Mouse (Mus musculus) heart, adult 18-20 months (tissue): ENCODE data around the gene Vsig2. TPM values are rescaled to one million over a fixed set of nuclear protein-coding genes. Genes with fewer than 3 reads are reported as not detected.

Experiments
- DNase-seq, 2 experiments: peaks; one replicate each; pipeline ENCODE4 v3.0.0; 2021 to 2022; ENCODE audit warnings: mixed read lengths in 1 of 2
- long read RNA-seq, 2 experiments: library from polyadenylated mRNA; stranded (forward); transcript quantifications; one replicate each; pipeline ENCODE4 v2.0.0; 2021
- total RNA-seq, 2 experiments: library from RNA; stranded (reverse); gene quantifications; 2 replicates each; pipeline ENCODE4 v1.2.3; 2021

The Vsig2 gene
- total RNA-seq: 1 to 10 TPM; 3.9 to 4.9 TPM
- long read RNA-seq, experiment 1, partial matches to known transcripts: 0 of 1 reads
- long read RNA-seq, experiment 1, other reads (novel, unspliced or antisense): 1 of 1 reads
- long read RNA-seq, experiment 2: 0 reads

DNA sequence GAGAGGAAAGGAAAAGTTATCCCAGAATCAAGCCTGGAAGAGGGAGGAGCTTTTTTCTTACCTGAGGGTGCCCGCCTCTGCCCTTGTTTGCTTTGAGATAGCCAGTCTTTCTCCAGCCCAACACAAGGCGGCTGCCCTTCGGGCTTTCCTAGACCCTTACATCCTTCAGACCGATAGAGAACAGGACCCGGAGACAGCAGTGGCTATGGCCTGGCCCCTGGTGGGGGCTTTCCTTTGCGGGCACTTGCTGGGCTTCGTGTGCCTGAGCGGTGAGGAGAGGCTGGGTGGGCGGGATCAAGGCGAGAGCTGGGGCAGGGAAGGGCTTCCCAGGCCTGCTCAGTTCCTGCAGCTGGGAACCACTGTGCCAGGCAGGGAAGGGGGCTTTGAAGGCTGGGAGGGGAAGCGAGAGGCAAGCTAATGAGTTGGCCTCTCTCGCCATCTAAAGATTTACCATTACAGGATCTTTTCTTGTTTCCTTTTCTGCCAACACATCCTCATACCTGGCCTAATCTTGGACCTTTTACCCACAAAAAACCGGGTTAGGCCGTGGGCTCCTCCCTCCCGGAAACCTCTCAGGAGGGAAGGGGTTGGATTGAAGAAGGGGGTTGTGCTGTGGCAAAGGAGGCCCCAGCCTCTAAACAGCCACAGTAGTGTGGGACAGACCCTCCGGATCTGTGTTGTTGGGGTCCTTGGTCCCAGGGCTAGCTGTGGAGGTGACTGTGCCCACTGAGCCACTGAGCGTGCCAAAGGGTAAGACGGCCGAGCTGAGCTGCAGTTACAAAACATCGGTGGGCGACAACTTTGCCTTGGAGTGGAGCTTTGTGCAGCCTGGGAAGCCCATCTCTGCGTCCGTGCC, at the start of gene Vsig2:
TSS of gene Vsig2 (plus strand) at position 86 of the 856 bp plus-strand sequence.
- DNase-seq: no peak

DNA sequence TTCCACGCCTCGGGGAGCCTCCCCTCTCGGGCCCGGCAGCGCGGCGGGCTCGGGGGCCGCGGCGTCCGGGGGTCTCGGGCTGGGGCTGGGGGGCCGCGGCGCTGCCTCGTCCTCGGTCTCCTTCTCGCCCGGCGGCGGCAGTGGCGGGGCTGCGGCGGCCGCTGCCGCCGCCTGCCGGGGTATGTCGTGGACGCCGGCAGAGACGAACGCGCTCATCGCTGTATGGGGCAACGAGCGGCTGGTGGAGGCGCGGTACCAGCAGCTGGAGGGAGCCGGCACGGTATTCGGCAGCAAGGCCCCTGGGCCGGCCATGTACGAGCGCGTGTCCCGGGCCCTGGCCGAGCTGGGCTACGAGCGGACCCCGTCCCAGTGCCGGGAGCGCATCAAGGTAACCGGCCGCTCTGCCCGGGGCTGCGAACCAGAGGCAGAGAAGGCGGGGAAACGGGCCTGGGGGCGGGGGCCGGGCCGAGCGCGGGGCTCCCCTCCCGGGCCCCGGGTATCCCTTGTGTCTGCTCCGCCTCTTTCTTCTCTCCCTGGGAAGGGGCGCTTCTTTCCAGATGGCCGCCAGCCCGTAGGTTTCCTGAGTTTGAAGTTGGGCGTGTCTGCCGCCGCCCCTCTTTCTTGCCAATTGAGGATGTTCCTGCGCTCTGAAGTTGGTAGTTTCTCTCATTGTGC, 49.5 kb upstream of the Vsig2 start:
- DNase-seq: peak; percentile 45 to 49

DNA sequence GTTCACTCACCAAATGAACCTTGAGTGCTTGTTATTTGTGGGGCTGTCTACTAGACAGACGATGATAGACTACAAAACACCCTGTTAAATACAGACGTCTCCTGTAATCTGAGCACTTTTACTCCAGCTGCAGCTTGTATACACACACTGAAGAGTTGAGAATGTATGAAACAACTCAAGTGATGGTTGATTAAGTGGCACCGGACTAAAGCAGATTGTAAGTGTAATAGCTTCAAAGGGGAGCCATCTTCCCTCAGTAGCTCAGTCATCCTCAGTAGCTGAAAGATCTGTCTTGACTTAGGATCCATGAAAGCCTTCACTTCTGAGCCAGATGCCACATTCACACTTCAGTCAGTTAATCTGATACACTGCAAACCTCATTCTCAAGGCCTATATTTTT, 43.3 kb upstream of the Vsig2 start:
- DNase-seq: no peak

DNA sequence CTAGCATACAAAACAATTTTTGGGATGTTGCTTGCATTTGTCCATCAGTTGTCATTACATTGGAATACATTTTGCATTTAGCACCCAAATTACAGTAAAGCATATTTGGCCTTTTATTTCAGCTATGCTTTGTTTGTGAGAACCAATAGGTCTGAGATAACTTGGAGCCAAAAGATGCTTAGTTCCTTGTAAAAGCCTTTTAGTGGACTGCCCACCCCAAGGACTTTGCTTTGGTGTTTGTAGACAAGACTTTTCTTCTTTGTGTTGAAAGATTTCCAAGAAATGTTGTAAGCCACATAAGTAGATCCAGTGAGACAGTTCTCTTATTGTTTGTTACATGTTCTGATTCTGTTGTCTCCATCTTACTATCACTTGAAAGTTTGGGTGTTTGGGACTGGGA, 42.7 kb upstream of the Vsig2 start:
- DNase-seq: no peak

DNA sequence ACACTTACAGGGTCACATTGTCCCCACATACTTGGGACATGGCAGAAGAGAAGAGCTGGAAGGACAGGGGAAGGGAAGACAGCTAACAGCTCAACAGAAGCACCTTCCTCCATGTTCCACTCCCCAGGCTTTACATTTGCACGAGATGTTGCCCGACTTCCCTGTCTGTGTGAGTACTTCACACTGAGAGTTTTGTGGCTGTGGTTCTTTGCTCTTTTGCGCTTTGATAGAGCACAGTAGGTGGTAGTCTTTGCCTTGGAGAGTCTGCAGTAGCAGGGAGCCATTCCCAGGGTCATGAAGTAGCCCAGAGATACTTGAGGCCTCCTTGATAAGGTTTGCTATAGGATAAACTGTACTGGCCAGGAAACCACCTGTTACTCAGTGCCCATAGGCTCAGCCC, 38.9 kb upstream of the Vsig2 start:
- DNase-seq: no peak

DNA sequence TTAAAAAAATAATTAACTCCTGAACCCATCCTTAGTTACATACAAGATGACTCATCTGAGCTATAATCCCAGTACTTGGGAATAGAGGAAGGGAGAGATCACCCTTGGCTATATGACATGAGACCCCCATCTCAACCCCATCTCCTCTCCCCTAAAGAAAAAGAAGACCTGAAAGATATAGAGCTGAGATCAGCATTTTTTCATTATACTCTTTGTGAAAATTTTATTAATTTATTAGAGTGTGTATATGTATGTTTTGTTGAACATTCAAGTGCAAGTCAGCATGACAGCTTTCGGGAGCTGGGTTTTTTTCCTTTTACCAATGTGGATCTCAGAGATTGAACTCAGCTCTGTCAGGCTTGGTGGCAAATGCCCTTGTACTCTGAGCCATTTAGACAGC, 37.9 kb upstream of the Vsig2 start:
- DNase-seq: no peak

DNA sequence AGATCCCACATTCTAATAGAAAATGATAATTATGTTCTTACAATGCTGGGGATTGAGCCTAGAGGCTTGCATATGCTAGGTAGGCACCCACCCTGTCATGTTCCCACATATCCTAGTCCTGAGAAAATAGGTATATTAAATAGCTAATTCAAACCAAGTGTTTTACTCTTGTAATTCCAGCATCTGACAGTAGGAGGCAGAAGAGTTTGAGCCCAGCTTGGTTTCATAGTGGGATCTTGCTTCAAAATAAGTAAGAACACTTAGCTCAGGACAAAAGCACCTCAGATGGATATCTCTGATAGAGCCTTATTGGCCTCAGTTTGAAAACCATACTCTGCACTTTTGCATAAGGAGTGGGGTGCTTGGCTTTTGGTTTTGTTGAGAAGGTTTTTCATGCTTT, 34.7 kb upstream of the Vsig2 start:
- DNase-seq: no peak

DNA sequence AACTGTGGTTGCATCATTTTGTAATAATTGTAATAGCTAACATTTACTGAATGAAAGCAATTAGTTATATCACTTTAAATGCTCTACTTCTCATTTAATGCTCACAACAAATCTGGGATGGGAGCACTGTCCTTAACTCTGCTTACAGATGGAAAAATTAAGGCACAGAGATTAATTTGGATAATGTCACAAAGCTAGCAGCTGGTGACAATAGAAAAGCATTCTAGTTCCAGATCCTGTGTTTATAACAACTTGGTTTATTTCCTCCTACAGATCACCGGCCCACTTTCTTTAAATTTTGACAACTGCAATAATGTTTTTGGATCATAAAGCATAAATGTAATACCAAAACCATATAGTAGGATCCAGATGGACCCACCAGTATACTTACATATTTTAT, 33.0 kb upstream of the Vsig2 start:
- no peak for DNase-seq

DNA sequence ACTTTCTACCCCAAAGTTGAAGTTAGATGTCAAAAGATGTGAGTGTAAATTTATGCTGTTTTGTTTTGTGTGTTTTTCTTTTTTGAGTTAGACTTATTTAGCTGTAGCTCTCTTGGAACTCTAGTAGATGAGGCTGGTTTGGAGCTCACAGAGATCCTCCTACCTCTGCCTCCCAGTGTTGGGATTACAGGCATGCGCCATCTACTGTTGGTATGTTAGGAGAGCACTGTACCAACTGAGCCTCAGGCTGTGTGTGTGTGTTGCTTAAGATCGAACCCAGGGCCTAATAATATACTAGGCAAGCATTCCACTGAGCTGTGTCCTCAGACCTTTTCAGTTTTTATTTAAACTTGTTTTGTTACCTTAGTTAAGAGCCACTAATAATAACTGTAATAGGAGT, 27.0 kb upstream of the Vsig2 start:
- no peak for DNase-seq

DNA sequence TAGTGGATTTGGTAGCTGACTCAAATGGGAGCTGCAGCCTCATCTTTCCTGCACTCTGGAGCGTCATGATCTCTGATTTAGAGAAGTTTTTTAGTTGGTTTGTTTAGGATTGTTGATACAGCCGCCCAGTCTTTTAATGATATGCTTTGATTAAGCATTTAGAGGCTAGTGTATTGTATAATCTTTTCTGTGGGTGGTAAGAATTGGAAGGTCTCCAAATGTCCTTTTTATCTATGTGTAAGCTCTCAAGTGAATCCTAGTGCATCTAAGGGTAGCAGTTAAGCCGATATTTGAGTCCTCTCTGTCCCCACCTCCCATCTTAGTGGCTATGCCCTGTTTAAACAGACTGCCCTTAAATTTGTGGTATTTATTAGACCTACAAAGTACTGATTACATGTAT, 24.6 kb upstream of the Vsig2 start:
- no peak for DNase-seq

DNA sequence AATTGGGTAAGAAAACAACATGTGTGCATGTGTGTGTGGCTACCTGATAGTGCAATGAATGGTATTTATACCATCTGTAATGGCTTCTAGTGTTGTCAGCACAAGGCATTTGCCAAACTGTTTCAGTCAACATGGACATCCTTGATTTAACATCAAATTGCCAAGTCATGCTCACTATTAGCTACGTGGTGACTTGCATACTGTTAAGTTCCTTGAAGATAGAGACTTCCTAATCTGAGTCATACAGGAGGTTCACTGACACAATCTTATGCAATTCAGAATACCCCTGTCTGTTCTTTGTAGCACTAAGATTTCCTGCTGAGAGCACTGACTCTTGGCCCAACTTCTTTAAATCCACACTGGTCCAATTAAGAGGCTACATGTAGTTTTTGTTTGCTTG, 21.6 kb upstream of the Vsig2 start:
- no peak for DNase-seq

DNA sequence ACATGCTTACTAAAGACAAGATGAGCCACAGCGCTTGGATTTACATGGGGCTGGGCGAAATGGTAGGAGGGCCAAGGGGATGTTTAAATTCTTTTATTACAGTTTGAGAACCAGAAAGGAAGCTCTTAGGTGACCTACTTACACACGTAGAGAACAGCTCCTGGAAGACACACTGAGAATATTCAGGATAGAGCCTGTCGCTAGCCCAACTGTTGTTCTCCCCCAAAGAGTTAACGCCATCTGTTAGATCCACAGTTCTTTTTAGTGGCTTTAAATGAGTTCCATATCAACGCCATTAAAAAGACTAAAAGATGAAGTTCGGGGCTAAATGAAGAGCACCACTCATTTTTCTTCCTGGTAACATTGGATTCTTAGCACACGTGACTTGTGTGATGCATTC, 20.1 kb upstream of the Vsig2 start:
- no peak for DNase-seq

DNA sequence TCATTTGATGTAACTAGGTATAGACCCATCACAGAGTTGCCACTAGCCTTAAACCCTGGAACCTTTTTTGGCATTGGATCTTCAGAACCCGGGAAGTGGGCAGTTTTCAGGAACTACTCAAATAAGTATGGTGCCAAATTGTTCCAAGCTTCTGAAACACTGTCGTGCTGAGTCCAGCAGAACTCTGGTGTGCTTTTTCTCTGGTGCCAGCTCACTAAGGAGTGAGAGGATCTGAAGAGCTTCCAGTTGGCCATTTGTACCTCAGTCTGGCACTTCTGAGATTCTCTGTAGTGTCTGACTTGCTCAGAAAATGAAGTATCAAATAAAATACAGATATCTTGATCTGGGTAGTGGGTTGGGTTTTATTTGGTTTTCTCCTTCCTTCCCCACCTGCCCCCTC, 19.1 kb upstream of the Vsig2 start:
- no peak for DNase-seq

DNA sequence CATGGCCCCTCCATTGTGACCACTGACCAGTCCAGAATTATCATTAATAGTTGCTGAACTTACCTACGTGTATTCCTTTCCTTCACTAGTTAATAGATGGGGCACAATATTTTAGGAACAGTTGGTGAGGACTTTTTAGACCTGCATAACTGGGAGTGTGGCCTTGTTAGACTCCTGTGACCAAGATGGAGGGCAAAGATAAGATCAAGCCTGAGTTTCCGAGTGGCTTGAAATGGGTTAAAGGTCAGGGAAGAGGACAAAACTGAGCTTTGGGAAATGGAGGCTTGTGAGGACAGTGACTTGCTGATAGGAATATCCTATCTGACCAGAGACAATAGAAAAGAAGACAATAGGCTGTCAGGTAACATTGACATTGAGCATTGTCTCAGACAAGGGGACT, 13.6 kb upstream of the Vsig2 start:
- DNase-seq: no peak

DNA sequence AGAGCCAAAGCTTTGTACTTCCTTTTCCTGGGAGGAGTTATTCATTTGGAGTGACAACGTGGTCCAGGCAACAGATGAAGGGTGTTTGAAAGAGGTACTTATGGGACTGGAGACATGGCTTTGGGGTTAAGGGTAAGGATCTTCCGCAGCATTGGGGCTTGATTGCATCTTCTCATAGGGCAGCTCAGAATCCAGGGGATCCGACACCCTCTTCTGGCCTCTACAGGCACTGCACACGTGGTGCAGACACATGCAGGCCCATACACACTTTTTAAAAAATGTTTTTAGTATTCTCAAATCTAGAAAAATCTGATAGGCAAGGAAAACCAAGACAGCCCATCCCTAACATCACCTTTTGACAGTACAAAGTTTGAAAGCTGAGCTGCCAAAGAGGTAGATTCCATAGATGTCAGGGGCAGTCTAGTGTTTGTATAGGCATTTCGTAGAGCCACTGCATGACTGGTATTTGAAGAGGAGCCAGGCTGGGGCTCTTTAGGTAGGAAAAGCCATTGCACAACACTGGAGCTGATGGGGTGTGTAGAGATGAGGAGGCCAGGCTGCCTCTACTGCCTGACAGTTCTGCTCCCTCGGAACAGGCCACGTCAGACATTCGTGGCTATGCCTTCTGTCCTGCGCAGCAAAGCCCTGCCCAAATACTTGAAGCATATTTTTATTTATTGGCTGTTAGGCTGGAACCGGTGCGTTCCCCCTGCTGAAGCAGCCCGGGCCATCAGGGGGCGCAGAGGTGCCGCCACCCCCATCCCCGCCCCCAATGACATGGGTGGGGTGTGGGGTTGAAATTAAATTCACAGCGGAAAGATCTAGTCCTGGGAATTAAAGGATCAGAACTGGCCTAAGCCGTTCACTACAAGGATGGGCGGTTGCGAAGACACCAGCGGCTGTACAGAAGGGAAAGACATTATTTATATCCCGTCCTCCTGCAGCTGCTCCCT, 12.3 kb upstream of the Vsig2 start:
- peak; percentile 66 to 71 for DNase-seq

DNA sequence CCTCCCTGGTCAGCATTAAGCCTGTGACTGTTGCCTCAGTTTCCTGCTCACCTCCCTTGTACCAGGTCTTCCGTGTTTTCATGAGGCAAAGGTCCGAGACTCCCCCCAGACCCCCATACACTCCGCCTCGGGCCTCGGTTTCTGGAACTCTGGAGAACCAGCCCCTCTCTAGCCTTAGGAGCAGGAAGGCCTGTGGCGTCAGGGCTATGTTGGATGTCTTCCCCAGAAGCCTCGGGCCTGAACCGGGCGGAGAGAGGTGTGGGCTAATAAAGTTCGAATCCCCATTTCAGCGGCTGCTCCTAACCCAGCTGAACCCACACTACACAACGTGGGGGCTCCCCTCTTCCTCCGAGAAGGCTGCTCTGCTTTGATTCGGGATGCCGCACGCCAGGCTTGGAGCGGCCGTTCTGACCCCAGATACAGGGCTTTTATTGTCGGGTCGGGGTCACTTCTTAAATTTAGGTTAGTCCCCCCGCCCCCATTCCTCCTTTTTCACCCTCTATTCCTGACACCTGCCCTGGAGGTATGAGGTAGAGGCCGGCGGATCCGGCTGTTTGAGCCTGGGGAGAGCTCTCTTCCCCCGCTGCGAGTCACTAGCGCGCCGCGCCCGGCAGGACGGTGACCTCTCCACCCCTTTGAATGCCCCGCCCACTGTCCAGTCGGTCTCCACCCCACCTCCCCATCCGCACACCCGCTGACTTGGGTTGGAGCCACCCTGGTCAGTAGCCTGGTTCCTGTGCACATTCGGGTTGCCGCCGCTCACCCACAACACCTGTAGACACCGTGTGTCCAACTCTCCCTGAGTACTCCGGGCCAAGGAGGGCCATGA, 11.4 kb upstream of the Vsig2 start, which contains the start of gene Esam:
TSS of gene Esam (plus strand) at position 683 of the 829 bp plus-strand sequence.
- peak; percentile 86 to 93 for DNase-seq

DNA sequence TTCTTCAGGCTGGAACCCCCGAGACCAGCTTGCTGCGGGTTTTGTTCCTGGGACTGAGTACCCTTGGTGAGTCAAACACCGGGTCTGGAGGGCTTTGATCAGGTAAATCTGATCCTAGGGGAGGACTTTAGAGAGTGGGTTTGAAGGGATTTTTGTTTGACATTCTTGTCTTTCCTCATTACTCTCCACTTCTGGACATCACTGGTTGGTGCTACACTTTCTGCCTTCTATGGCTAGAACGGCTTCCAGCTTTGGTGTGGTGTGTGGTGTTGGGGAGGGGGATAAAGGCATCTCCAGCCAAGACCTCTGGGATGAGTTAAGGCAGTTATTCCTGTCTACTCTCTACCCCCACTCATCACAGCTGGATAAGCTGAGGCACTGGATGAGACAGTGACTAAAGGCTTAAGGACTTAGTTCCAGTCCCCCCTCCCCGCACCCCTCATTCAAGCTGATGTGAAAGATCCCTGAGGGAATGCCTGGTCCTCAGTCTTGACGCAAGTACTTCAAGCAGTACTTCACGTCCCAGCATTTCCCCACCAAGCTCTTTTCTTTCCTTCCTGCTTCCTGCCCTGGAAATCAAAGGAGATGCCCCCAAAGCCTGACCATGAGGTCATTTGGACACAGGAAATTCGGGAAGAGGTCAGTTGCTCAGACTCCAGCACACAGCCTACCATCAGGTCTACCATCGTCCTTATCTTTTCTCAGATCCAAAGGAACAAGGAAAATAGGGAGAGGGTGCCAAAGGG, 10.7 kb upstream of the Vsig2 start:
- DNase-seq: peak; percentile 58 to 84

DNA sequence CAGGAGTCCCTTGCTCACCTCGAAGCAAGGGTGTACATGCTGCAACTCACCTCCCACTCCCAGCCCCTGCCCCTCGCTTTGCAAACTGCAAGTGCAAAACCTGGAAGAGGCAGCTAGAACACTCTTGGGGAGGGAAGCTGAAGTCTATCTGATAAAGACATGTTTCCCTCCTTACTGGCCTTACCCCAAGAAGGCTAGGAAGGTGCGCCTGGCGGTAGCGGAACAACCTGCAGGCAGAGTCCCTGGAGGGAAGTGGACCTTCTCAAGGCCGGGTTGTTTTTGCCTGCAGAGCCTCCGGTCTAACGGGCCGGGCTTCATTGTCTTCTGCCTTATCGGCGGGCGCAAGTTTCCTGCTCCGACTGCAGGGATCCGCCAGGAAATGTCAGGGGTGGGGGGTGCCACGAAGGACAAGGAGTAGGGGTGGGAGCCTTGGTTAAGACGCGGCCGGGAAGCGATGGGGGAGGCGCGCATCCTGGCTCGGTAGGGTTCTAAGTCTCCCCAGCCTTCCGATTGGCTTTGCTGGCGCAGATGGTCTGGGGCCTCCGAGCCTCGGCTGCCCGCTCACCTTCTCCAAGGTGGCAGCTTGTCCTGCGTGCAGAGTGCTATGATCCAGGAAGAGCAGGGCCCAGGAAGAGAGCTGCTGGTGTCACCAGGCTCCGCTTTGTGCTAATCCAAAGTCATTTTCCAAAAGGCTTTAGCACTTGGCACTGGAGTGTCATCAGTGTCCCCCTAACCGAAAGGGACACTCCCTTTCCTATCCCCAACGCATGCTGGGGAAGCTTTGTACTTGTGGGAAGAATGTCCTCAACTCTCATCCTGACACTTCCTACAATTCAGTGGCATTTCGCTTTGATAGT, 8.8 kb upstream of the Vsig2 start:
- DNase-seq: peak; percentile 81 to 94

DNA sequence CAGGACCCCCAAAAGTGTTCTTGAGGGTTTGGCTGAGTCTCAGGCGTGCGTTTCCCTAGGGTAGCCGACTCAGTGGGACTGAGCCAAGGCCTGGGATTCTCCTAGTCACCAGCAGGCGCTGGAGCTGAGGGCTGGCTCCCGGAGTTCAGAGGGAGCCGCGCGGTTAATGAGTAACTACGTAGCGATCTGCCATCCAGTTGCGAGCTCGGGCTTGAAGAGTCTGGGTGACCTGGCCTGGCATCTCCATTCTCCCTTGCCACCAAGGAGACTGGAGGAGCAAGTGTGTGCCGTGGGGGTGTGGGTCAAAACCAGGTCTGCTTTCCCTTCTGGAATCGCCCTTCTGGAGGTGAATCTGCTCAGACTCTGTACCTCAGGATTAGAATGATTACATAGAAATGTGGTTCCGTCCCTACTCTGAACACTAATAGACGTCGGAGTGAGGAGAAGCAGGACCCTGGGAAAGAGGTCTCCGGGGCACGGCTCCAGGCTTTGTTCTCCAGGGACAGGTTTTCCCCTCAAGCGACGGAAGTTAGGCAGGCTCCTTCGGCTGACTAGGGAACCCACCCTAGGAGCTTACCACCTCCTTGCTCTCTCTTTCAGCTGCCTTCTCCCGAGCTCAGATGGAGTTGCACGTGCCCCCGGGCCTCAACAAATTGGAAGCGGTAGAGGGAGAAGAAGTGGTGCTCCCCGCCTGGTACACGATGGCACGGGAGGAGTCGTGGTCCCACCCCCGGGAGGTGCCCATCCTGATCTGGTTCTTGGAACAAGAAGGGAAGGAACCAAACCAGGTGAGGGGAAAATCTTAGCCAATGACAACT, 8.0 kb upstream of the Vsig2 start:
- DNase-seq: peak; percentile 63 to 71
